Mouse (Mus musculus) heart, embryonic 10.5 days (tissue): Measurements from ENCODE around the gene Foxd1. TPM values are rescaled to one million over a fixed set of nuclear protein-coding genes. Genes with fewer than 3 reads are reported as not detected.

Source experiments
- DNase-seq: peaks from one replicate; pipeline ENCODE4 v3.0.0-alpha.2; 2017; ENCODE audit warnings: low spot score
- H3K27ac ChIP-seq: fragments of 300-500 bp; sonication (generic); 2 replicates; pipeline ENCODE4 v1.5.1; 2016; ENCODE audit warnings: mild to moderate bottlenecking
- H3K27me3 ChIP-seq: fragments of 300-500 bp; sonication (generic); 2 replicates; pipeline ENCODE4 v1.6.1; 2016; ENCODE audit warnings: mild to moderate bottlenecking; ENCODE audit not compliant: poor library complexity, insufficient read depth, severe bottlenecking
- H3K36me3 ChIP-seq: fragments of 300-500 bp; sonication (generic); 2 replicates; pipeline ENCODE4 v1.6.1; 2016; ENCODE audit warnings: mild to moderate bottlenecking, moderate library complexity
- H3K4me1 ChIP-seq: fragments of 300-500 bp; sonication (generic); 2 replicates; pipeline ENCODE4 v1.6.1; 2016; ENCODE audit warnings: mild to moderate bottlenecking
- H3K4me3 ChIP-seq: fragments of 300-500 bp; sonication (generic); 2 replicates; pipeline ENCODE4 v1.5.1; 2016; ENCODE audit warnings: mild to moderate bottlenecking, moderate library complexity
- H3K9me3 ChIP-seq: fragments of 300-500 bp; sonication (generic); 2 replicates; pipeline ENCODE4 v1.6.1; 2016; ENCODE audit warnings: mild to moderate bottlenecking, moderate library complexity
- WGBS: fragments of 180-500 bp; shearing (Covaris S2); methylation state at CpG from one replicate; pipeline ENCODE4 v1.1.7; 2016; 5-methylcytosine and 5-hydroxymethylcytosine counted together
- polyA plus RNA-seq: library from polyadenylated mRNA; unstranded; fragments of >200 nt; fragmentation: Nextera tagmentation; extraction: Ambion mirVana; gene quantifications from 2 replicates; pipeline ENCODE4 v1.2.1, GENCODE M21; 2016

Gene Foxd1
- polyA plus RNA-seq, 1 experiment from 2014 or later: 0.16 TPM

DNA sequence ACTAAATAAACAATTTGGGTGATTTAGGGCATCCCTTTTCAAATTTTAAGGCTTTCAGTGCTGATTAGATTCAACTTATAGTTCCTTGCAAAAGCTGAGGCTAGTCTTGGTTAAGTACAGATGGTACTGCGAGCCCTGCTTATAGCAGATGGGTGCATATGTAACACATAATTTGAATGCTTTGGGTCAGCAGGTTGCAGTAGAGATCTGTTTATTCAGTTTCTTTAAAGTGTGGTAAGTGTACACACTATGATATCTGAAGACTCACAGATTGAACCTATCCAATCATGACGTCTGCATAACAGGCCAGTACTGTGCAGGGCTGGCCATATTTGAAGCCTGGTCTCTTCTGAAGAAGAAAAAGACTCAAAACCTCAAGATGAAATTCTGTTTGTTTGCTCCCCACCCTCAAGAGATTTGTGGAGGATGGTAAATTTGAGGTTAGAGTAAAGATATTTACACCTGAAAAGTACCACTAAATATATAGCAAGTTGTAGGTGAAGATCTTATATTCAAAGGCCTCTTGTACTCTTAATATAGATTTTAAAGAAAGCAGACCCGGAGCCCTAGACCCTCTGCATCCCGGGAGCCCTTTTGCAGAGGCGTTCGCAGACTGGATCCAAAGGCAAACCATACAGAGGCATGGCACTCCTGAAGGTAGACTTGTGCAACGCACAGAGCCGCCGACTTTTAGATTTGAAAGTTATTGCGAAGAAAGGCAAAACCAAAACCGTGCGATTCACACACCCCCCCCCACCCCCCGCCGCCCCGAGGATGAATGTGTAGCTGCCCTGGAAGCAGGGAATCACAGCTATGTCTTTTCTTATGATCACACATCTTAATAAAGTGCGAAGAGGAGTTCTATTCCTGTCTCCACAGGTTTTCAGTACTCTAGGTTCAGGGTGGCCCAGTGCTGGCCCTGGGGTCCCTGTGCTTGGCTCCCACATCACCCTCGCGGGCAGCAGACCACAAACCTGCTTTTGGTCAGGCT, 3.7 kb downstream of the Foxd1 start:
- H3K4me3 ChIP-seq: no peak overlapping the region
- no peaks in the 10 kb centered on the region for H3K36me3 ChIP-seq
- 2% methylated on average over 18 of the region's 18 CpGs for WGBS
- H3K27ac ChIP-seq: no peak overlapping the region
- DNase-seq: no peak
- peaks cover 25% of the 10 kb centered on the region for H3K4me1 ChIP-seq
- H3K27me3 ChIP-seq: peaks cover 90% of the 10 kb centered on the region
- H3K9me3 ChIP-seq: no peaks in the 10 kb centered on the region

DNA sequence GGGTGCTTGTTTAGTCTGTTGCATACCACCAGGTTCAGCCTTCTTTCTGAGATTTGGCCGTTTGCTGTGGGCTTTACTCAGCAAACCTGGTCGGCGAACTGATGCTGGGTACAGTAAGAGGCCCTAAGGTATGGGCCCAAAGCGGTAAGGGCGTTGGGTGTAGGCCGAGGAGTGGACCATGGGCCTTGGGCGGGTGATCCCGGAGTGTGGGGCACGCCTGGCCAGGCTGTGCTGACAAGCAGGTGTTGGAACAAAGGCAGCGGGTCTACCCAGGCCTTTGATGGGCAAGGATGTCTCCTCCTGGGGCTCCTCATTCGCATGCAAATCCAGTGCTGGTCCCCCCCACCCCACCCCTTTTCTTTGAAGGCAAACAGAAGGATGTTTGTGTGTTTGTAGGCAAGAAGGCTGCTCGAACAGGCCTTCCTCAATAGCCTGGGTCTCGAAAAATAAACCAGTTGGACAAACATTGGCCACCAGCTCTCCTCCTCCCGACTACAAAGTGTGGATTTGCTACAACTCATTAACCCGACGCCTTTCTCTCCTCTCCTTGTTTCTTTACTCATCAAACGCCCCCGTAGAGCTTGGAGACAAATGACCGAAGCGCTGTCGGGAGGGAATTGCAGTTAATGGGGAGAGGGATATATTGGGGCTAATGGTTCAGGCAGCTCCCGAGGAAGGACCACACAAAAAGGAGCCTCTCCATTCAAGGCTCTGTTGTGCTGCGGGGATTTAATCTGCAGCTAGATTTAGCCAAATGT, 4.6 kb downstream of the Foxd1 start:
- Histone ChIP-seq H3K27ac (no peak overlapping the region; the same call in 1 of the 2 replicates), H3K4me3 (no peak overlapping the region), H3K4me1 (peaks cover 24% of the 10 kb centered on the region), H3K27me3 (peaks cover 90% of the 10 kb centered on the region), H3K36me3 (no peaks in the 10 kb centered on the region), H3K9me3 (no peaks in the 10 kb centered on the region)
- 2% methylated on average over 23 of the region's 23 CpGs for WGBS
- no peak for DNase-seq

- no peak overlapping the region for H3K4me3 ChIP-seq
- no peak for DNase-seq
- 2% methylated on average over 6 of the region's 8 CpGs for WGBS
These were observed 5.3 kb downstream of the Foxd1 start for GRCm38 (mm10) chr13:98359337-98359736.

DNA sequence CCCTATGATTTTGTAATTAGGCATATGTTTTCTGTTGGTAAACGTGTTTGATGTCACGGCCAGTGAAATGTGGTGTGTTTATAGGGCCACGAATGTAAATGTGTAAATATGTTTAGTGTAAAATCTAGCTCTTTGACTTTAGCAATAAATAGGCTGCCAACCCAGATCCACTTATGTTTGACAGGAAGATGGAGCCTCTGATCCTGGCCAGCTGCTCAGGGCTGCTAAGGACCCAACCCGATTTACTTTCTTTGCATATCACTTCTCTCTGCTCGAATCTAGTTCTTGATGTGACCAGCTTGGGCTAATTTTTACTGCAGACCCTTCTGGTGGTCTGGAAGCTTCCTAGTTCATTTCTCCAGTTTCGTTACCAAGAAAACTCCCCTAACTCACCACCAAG, 6.3 kb downstream of the Foxd1 start:
- no peak overlapping the region for H3K27ac ChIP-seq
- no peak overlapping the region for H3K4me3 ChIP-seq
- peaks cover 90% of the 10 kb centered on the region for H3K27me3 ChIP-seq
- no peaks in the 10 kb centered on the region for H3K36me3 ChIP-seq
- no peaks in the 10 kb centered on the region for H3K9me3 ChIP-seq
- DNase-seq: no peak
- WGBS: 3% methylated on average over 6 of the region's 6 CpGs
- peaks cover 6% of the 10 kb centered on the region for H3K4me1 ChIP-seq

More at GRCm38 (mm10) chr13:98359337-98359736, 5.3 kb downstream of the Foxd1 start:
- H3K9me3 ChIP-seq: no peaks in the 10 kb centered on the region
- H3K27ac ChIP-seq: no peak overlapping the region
- H3K4me1 ChIP-seq: peaks cover 16% of the 10 kb centered on the region
- no peaks in the 10 kb centered on the region for H3K36me3 ChIP-seq
- peaks cover 90% of the 10 kb centered on the region for H3K27me3 ChIP-seq

- Histone ChIP-seq H3K27ac (no peak overlapping the region), H3K36me3 (no peaks in the 10 kb centered on the region), H3K4me3 (no peak overlapping the region), H3K27me3 (peaks cover 90% of the 10 kb centered on the region), H3K4me1 (peaks cover 6% of the 10 kb centered on the region), H3K9me3 (no peaks in the 10 kb centered on the region)
- WGBS: 3% methylated on average over 5 of the region's 5 CpGs
- no peak for DNase-seq
These were observed 7.1 kb downstream of the Foxd1 start for GRCm38 (mm10) chr13:98361161-98361560.

- Histone ChIP-seq H3K4me3 (no peak overlapping the region), H3K4me1 (peaks cover 15% of the 10 kb centered on the region), H3K36me3 (no peaks in the 10 kb centered on the region), H3K9me3 (no peaks in the 10 kb centered on the region), H3K27me3 (peaks cover 100% of the 10 kb centered on the region), H3K27ac (no peak overlapping the region)
- DNase-seq: no peak
- 5% methylated on average over 4 of the region's 4 CpGs for WGBS
These were observed 9.0 kb downstream of the Foxd1 start for GRCm38 (mm10) chr13:98363046-98363445.

DNA sequence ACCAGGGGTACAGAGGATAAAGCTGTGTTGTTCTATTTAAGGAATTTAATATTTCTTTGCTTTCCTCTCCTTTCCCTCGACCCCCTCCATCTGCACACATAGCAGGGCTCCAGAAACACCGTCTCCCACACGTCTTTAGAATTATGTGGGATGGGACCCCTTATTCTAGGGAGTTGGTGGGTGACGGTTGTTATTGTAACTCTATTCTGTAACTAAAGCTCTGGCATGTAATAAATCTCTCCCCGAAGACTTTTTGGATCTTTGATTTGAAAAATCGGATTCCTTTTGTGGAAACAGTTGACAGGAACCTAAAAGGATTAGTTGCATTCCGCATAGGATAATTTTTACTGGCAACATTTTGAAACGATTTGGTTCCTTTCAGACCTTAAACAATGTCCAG, 11.0 kb downstream of the Foxd1 start:
- no peak overlapping the region for H3K4me3 ChIP-seq
- 2% methylated on average over 8 of the region's 8 CpGs for WGBS

GRCm38 (mm10) chr13:98365766-98366421, 11.9 kb downstream of the Foxd1 start:
- H3K27ac ChIP-seq: no peak overlapping the region
- under 1% methylated on average over 52 of the region's 52 CpGs for WGBS
- peak overlapping the region; percentile 52 for H3K4me3 ChIP-seq
- H3K36me3 ChIP-seq: no peaks in the 10 kb centered on the region
- peaks cover 15% of the 10 kb centered on the region for H3K4me1 ChIP-seq
- DNase-seq: peak; percentile 77
- H3K9me3 ChIP-seq: no peaks in the 10 kb centered on the region
- peaks cover 100% of the 10 kb centered on the region for H3K27me3 ChIP-seq

More for the DNA sequence above, 11.0 kb downstream of the Foxd1 start:
- H3K27me3 ChIP-seq: peaks cover 100% of the 10 kb centered on the region
- no peak for DNase-seq
- H3K27ac ChIP-seq: no peak overlapping the region
- H3K9me3 ChIP-seq: no peaks in the 10 kb centered on the region
- H3K4me1 ChIP-seq: peaks cover 15% of the 10 kb centered on the region
- no peaks in the 10 kb centered on the region for H3K36me3 ChIP-seq

DNA sequence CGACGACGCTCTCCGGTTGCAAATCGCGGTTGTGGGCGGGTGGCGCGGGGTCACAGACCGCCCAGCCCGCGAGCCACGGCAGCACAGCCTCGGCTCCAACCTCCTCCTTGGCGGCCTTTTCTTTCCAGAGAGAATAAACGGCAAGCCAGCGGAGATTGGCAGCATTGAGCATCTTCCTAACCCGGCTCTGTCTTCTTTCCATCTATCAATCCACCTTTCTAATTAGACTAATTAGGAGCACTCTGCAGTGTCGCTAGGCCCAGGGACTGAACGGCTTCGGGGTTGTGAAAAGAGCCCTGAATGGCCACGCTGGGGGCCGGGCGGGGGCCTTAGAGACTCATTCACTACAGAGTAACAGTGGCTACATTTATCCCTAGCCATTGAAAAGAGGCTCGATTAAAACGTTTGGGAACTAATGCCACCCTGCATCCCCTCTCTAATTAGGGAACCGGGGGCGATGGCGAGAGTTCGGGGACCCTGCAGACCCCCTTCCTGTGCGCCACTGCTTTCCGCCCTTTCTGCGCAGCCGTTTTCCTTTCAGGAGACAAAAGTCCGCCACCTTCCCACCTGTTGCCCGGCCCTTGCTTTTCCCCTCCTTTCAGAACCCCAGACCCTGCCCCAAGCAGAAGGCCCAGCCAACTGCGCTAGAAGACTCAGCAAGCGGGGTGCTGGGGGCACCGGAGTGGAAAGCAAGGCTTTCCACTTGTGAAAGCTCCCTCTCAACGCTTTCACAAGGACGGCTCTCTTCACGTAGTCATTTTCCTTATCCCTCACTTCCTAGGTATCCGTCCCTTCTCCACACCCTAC, 12.6 kb downstream of the Foxd1 start:
- H3K4me1 ChIP-seq: peaks cover 15% of the 10 kb centered on the region
- H3K4me3 ChIP-seq: peak overlapping the region; percentile 52
- H3K27me3 ChIP-seq: peaks cover 100% of the 10 kb centered on the region
- WGBS: 1% methylated on average over 43 of the region's 43 CpGs
- H3K36me3 ChIP-seq: no peaks in the 10 kb centered on the region
- DNase-seq: no peak
- H3K27ac ChIP-seq: no peak overlapping the region
- H3K9me3 ChIP-seq: no peaks in the 10 kb centered on the region

GRCm38 (mm10) chr13:98367601-98368000, 13.6 kb downstream of the Foxd1 start:
- Histone ChIP-seq H3K4me3 (no peak overlapping the region), H3K9me3 (no peaks in the 10 kb centered on the region), H3K27me3 (peaks cover 98% of the 10 kb centered on the region), H3K4me1 (peaks cover 15% of the 10 kb centered on the region), H3K27ac (no peak overlapping the region), H3K36me3 (no peaks in the 10 kb centered on the region)
- DNase-seq: no peak
- WGBS: 5% methylated on average over 3 of the region's 3 CpGs

- Histone ChIP-seq H3K27ac (no peak overlapping the region), H3K4me1 (peaks cover 15% of the 10 kb centered on the region), H3K27me3 (peaks cover 89% of the 10 kb centered on the region), H3K36me3 (no peaks in the 10 kb centered on the region), H3K9me3 (no peaks in the 10 kb centered on the region), H3K4me3 (no peak overlapping the region)
- WGBS: 9% methylated on average over 6 of the region's 6 CpGs
- no peak for DNase-seq
These were observed 15.0 kb downstream of the Foxd1 start for GRCm38 (mm10) chr13:98369046-98369445.

DNA sequence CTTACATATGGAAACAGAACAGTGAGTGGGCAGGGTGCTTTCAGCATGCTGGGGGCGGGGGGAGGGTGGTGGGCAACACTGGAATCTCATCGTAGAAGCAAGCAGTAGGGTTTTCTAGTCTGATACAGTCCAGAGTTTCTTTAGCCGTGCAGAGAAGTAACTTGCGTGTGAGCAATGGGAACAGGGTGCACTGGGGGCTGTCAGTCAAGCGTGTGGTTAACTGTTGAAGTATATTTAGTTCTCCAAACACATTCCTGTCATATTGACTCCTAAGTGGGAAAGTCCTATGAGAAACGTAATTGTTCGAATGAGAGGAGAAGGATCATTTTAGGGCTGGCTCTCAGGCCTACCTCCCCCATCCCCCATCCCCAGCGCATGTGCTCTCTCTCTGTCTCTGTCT, 20.5 kb downstream of the Foxd1 start:
- Histone ChIP-seq H3K4me3 (no peak overlapping the region), H3K4me1 (0 out of 2 replicates have a peak, but pooled peaks cover 4% of the 10 kb centered on the region), H3K27me3 (peaks cover 45% of the 10 kb centered on the region), H3K27ac (no peak overlapping the region), H3K36me3 (no peaks in the 10 kb centered on the region), H3K9me3 (no peaks in the 10 kb centered on the region)
- peak; percentile 53 for DNase-seq
- WGBS: 55% methylated on average over 8 of the region's 8 CpGs
